Mouse (Mus musculus) spleen, postnatal 14 days (tissue): ENCODE results near the gene Ube2m.
A peak's percentile ranks its signal among the peaks of the same experiment; 100 is the strongest.

Source experiments
- DNase-seq, 2 experiments: peaks; one replicate each; pipeline ENCODE4 v3.0.0; 2021 to 2022; ENCODE audit warnings: low spot score in 2 of 2

Ube2m gene

GRCm38 (mm10) chr7:13033451-13034147 lies 4.5 kb downstream of the Ube2m start:
- no peak for DNase-seq

GRCm38 (mm10) chr7:13032541-13032940 lies 5.5 kb downstream of the Ube2m start:
- no peak for DNase-seq

GRCm38 (mm10) chr7:13031983-13032382 lies 6.1 kb downstream of the Ube2m start:
- DNase-seq, result no peak

- no peak for DNase-seq
Measured at GRCm38 (mm10) chr7:13031069-13031468, 7.0 kb downstream of the Ube2m start.

- DNase-seq, result no peak
Measured at GRCm38 (mm10) chr7:13028986-13029385, 9.1 kb downstream of the Ube2m start.

- DNase-seq, result no peak
Measured at GRCm38 (mm10) chr7:13025511-13026112, 12.5 kb downstream of the Ube2m start.

- peak; percentile 50 to 65 for DNase-seq
Measured at GRCm38 (mm10) chr7:13024805-13025204, 13.3 kb downstream of the Ube2m start.

- DNase-seq, result peak; percentile 89 to 91
Measured at GRCm38 (mm10) chr7:13023928-13024731, 13.9 kb downstream of the Ube2m start.

- peak; percentile 47 to 49 for DNase-seq
Measured at GRCm38 (mm10) chr7:13022773-13023535, 15.1 kb downstream of the Ube2m start.

GRCm38 (mm10) chr7:13015217-13015616 lies 22.9 kb downstream of the Ube2m start:
- no peak for DNase-seq

- no peak for DNase-seq
Measured at GRCm38 (mm10) chr7:13014275-13014839, 23.7 kb downstream of the Ube2m start.

GRCm38 (mm10) chr7:13013671-13014070 lies 24.4 kb downstream of the Ube2m start:
- DNase-seq, result no peak

- DNase-seq, result no peak
Measured at GRCm38 (mm10) chr7:13010005-13010908, 27.8 kb downstream of the Ube2m start, which contains the start of gene Zbtb45. Zbtb45 (minus strand) TSS chr7:13010034.

- DNase-seq, result peak; percentile 82 to 90
Measured at GRCm38 (mm10) chr7:13009143-13010004, 28.7 kb downstream of the Ube2m start.

GRCm38 (mm10) chr7:13007341-13008092 lies 30.6 kb downstream of the Ube2m start:
- no peak for DNase-seq

GRCm38 (mm10) chr7:13006531-13006930 lies 31.5 kb downstream of the Ube2m start:
- DNase-seq, result no peak

- no peak for DNase-seq
Measured at GRCm38 (mm10) chr7:13006011-13006410, 32.1 kb downstream of the Ube2m start.

GRCm38 (mm10) chr7:13003380-13003779 lies 34.7 kb downstream of the Ube2m start:
- no peak for DNase-seq

GRCm38 (mm10) chr7:13001584-13001983 lies 36.5 kb downstream of the Ube2m start:
- no peak for DNase-seq
